Mouse (Mus musculus): ENCODE results near the gene BC052040.

BC052040 gene

GRCm38 (mm10) chr2:115717980-115718379, 136.5 kb downstream of the BC052040 start:
- DNase-seq, result no peak

- DNase-seq, result no peak
Observed at GRCm38 (mm10) chr2:115723452-115723851, 141.9 kb downstream of the BC052040 start.

DNA sequence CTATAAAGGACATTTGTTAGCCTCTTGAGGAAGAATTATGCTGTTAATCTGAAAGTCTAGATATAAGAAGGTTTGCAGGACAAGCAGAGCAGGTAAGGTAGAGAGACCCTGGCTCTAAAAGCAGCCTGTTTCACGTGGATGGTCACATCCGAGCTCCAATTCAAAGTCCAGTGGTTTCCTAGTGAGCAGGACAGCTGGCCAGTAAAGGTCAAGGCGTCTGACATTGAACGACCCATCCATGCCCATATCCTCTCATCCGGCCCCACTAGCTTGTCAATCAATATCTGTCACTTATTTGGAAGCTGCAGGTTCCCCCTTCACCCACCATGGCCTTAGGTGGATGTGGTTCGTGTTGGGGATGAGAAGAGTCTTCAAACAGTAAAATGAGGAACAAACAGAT, 142.7 kb downstream of the BC052040 start:
- no peak for DNase-seq

- no peak for DNase-seq
Observed at GRCm38 (mm10) chr2:115724726-115725125, 143.2 kb downstream of the BC052040 start.

- DNase-seq, result no peak
Observed at GRCm38 (mm10) chr2:115725503-115725902, 144.0 kb downstream of the BC052040 start.

- DNase-seq, result no peak
Observed at GRCm38 (mm10) chr2:115725926-115726325, 144.4 kb downstream of the BC052040 start.

GRCm38 (mm10) chr2:115726806-115727205, 145.3 kb downstream of the BC052040 start:
- DNase-seq, result no peak

- DNase-seq, result no peak
Observed at GRCm38 (mm10) chr2:115728627-115729026, 147.1 kb downstream of the BC052040 start.

- DNase-seq, result no peak
Observed at GRCm38 (mm10) chr2:115730502-115730901, 149.0 kb downstream of the BC052040 start.

GRCm38 (mm10) chr2:115731171-115731570, 149.7 kb downstream of the BC052040 start:
- DNase-seq, result no peak

DNA sequence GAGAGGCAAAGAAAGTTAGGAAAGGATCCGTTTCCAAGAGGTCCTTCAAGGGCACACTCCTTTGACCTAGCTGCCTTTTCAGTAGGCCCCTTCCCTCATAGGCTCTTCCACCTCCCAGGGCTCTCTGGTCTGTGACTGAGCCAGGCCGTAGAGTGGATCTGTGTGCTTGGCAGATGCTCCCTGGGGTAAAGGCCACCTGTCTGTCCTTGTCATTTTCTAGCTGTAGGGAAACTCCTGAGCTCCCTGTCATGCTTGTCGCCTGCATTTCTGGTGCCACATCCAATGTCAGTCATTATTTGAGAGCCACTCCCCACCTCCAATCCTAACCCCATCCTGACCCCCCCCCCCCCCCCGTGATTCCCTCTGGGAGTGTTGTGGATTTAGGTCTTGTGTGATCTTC, 151.1 kb downstream of the BC052040 start:
- no peak for DNase-seq

GRCm38 (mm10) chr2:115733017-115733692, 151.6 kb downstream of the BC052040 start:
- no peak for DNase-seq

- no peak for DNase-seq
Observed at GRCm38 (mm10) chr2:115734850-115735249, 153.3 kb downstream of the BC052040 start.

DNA sequence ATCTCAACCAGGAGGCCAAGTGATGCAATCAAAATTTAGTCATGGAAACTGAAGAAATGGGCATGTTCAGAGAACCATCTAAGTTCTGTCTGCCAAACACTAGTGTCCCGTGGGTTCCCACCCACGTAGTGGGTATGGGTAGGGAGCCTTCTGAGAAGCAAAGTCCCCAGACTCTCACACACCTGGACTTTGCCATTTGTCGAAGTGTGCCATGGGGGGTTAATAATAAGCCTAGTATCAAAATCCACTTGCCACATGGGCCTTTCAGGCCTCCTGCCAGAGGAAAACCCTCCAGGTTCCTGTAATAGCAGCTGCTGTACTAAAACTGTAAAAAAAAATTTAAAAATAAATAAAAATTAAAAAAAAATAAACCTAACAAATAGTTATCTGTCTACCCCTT, 154.9 kb downstream of the BC052040 start:
- no peak for DNase-seq

DNA sequence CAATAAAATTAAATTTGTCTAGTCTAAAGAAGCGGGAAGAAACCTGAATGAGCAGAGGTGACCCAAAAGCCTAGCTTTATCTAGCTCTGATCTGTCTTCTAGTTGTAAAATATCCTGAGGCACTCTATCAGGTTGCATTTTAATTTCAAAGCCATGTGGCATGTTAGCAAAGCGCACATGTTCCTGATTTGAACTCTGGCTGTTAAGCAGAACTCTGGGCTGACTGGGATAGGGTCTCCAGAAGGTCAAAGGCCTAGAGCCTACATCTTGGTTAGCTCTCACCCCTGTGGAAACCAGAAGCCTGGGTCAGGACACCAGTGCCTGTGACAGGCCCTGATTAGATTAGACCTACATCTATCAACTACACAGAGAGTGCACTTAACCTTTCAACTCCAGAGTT, 156.4 kb downstream of the BC052040 start:
- no peak for DNase-seq

DNA sequence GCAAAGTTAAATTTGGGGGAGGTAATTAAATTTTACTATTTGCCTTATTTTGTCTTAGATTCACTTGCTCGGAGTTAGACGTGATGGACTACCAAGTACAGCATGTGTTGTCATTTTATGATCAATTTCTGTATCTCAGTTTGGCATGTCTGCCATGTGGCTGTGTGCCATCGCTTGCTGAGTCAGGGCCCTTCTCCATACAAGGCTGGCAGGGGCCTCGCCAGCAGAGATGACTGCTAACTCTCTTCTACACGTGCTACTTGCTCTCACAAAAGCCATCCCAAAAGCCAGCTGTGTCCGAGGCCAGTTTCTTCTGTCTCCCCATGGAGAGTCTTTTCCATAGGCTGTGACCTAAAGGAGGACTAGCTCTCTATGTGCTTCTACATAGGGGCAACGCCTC, 160.5 kb downstream of the BC052040 start:
- DNase-seq, result no peak

- DNase-seq, result no peak
Observed at GRCm38 (mm10) chr2:115747639-115748038, 166.1 kb downstream of the BC052040 start.

- DNase-seq, result no peak
Observed at GRCm38 (mm10) chr2:115751177-115751576, 169.7 kb downstream of the BC052040 start.

DNA sequence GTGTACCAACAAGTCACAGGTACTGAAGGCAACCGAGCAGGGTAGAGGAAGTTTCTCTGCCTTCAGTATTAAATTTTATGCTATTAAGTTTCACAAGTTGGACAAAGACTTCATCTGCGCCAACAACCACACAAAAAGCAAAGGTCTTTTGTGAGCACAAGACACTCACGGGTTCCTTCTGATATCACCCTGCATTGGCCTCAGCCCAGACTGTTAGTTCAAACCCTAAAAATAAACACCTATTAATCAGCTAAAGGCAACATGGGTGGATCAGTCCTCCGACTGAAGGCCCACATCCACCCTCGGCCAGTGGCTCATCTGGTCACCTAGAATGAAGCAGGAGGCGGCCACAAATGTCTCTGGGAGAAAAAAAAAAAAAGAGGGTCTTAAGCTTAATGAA, 176.2 kb downstream of the BC052040 start:
- DNase-seq, result no peak

DNA sequence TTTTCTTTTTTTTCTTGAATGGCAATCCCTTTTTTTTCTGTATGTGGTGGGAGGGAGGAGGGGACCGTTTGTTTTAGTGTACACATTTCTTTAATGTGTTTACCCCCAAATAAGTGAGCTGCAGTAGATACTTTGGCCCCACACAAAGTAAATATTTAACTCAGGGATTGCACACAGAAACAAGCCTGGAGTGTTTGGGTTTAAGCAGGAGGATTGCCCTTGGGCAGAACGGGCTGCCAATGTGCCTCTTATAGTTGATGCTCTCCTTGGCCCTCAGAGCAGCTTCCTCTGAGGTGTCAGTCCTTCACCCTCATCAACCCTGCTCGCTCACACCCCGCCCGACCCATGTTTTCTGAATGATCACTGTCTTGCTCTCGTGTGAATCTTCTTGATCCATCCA, 177.0 kb downstream of the BC052040 start:
- no peak for DNase-seq

DNA sequence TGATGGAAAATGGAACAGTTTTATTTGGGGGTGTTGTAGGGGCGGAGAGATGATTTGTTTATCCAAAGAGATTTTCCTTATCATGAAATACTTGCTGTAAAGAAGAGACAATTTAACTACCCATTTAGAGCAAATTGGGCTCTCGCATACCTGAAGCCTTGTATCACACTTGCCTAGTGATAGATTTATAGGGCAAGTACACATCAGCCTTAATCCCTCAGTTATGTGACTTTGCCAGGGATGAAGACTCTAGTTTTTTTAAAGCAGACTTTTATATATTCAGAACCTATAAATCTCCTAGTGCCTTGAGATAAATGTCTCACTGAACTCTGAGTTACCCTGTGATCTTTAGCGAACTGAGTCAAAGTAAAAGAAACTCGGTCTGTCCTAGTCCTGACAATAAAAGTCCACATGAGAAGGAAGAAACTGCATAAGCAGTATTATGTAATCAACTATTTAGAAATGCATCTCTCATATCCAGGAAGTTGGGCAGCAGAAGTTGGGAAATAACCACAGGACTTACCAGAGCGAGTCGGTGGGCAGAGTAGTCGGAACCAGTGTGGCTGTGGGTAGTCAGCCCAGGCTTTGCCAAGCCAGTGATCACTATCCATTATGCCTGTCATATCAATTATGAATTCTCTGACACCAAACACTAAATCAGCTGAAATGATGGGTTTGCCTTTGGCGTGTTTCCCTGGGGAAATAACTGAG, 183.2 kb downstream of the BC052040 start:
- DNase-seq, result no peak

- DNase-seq, result no peak
Observed at GRCm38 (mm10) chr2:115769597-115770305, 188.2 kb downstream of the BC052040 start.

DNA sequence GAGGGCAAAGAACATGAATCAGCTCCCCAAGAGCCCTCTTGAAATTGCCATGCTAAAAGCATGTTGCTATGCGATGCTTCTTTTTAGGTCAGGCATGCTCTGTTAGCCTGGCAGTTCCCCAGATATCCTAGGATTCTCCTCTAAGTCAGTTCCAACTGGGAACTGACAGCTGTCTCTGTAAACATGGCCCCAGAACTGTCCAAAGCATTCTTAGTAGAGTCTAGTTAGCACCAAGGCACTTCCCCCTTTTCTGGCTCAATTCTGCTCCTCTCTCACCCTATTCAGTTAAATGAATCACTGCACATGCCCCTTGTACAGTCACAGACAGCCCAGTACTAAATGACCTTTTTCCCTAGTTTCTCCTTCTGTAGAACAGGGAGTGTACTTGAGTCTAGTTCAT, 191.2 kb downstream of the BC052040 start:
- DNase-seq, result no peak
